Mouse (Mus musculus) urinary bladder, postnatal 25 days (tissue): Measurements from ENCODE around the gene BC049715.
A peak's percentile ranks its signal among the peaks of the same experiment; 100 is the strongest.

ENCODE experiments used
- DNase-seq: peaks from one replicate; pipeline ENCODE4 v3.0.0; 2022; ENCODE audit warnings: low spot score

BC049715 gene

GRCm38 (mm10) chr6:136808631-136809046, 18.8 kb upstream of the BC049715 start:
- DNase-seq, result peak; percentile 37

GRCm38 (mm10) chr6:136809077-136809476, 18.3 kb upstream of the BC049715 start:
- DNase-seq, result peak; percentile 45

- DNase-seq, result no peak
These were observed 17.8 kb upstream of the BC049715 start for GRCm38 (mm10) chr6:136809673-136810072.

- no peak for DNase-seq
These were observed 16.2 kb upstream of the BC049715 start for GRCm38 (mm10) chr6:136811196-136811595.

- no peak for DNase-seq
These were observed 14.3 kb upstream of the BC049715 start for GRCm38 (mm10) chr6:136813117-136813516.

GRCm38 (mm10) chr6:136815381-136815780, 12.0 kb upstream of the BC049715 start:
- no peak for DNase-seq

GRCm38 (mm10) chr6:136816826-136817225, 10.6 kb upstream of the BC049715 start:
- DNase-seq, result no peak

GRCm38 (mm10) chr6:136817549-136817948, 9.9 kb upstream of the BC049715 start:
- DNase-seq, result no peak

GRCm38 (mm10) chr6:136820381-136820780, 7.0 kb upstream of the BC049715 start:
- DNase-seq, result no peak

GRCm38 (mm10) chr6:136821086-136821485, 6.3 kb upstream of the BC049715 start:
- no peak for DNase-seq

- no peak for DNase-seq
These were observed 2.4 kb upstream of the BC049715 start for GRCm38 (mm10) chr6:136824987-136825386.

- no peak for DNase-seq
These were observed 310 bp upstream of the BC049715 start for GRCm38 (mm10) chr6:136827116-136827515.

GRCm38 (mm10) chr6:136827881-136828561, 595 bp downstream of the BC049715 start, which contains the start of gene Wbp11:
TSS of gene Wbp11 (minus strand) at chr6:136828233.
- DNase-seq, result peak; percentile 92

- DNase-seq, result no peak
These were observed 1.3 kb downstream of the BC049715 start for GRCm38 (mm10) chr6:136828681-136829080.

- no peak for DNase-seq
These were observed 4.3 kb downstream of the BC049715 start for GRCm38 (mm10) chr6:136831712-136832111.

- no peak for DNase-seq
These were observed 7.9 kb downstream of the BC049715 start, which contains the start of gene Smco3 for GRCm38 (mm10) chr6:136835352-136835751. TSS of gene Smco3 (minus strand) at chr6:136835452.

- no peak for DNase-seq
These were observed 9.9 kb downstream of the BC049715 start for GRCm38 (mm10) chr6:136837323-136837722.

- no peak for DNase-seq
These were observed 17.5 kb downstream of the BC049715 start for GRCm38 (mm10) chr6:136844903-136845302.

- no peak for DNase-seq
These were observed 18.5 kb downstream of the BC049715 start for GRCm38 (mm10) chr6:136845706-136846480.

GRCm38 (mm10) chr6:136847267-136847666, 19.8 kb downstream of the BC049715 start:
- no peak for DNase-seq

- DNase-seq, result peak; percentile 70
These were observed 20.4 kb downstream of the BC049715 start for GRCm38 (mm10) chr6:136847790-136848189.

GRCm38 (mm10) chr6:136848399-136848798, 21.0 kb downstream of the BC049715 start:
- DNase-seq, result no peak

GRCm38 (mm10) chr6:136848971-136849370, 21.5 kb downstream of the BC049715 start:
- no peak for DNase-seq
